Mouse (Mus musculus) lung, embryonic 14.5 days (tissue): Measurements from ENCODE around the gene Cdc25b. TPM values are rescaled to one million over a fixed set of nuclear protein-coding genes. Genes with fewer than 3 reads are reported as not detected.

ENCODE experiments used
- ATAC-seq: fragments of 200-750 bp; cut with Nextera tagmentation; 2 replicates; pipeline ENCODE4 v1.8.0; 2017; ENCODE audit warnings: mild to moderate bottlenecking, moderate TSS enrichment, moderate library complexity; ENCODE audit not compliant: insufficient read depth
- DNase-seq: peaks from one replicate; pipeline ENCODE4 v3.0.0-alpha.2; 2015
- H3K27ac ChIP-seq: fragments of 300-500 bp; sonication (generic); 2 replicates; pipeline ENCODE4 v1.5.1; 2014; ENCODE audit warnings: low read depth, mild to moderate bottlenecking, moderate library complexity
- H3K27me3 ChIP-seq: fragments of 300-500 bp; sonication (generic); 2 replicates; pipeline ENCODE4 v1.6.1; 2014; ENCODE audit warnings: low read length, control low read depth; ENCODE audit not compliant: insufficient read depth
- H3K36me3 ChIP-seq: fragments of 300-500 bp; sonication (generic); 2 replicates; pipeline ENCODE4 v1.6.1; 2014; ENCODE audit warnings: control low read depth; ENCODE audit not compliant: insufficient read depth
- H3K4me1 ChIP-seq: fragments of 300-500 bp; sonication (generic); 2 replicates; pipeline ENCODE4 v1.6.1; 2014; ENCODE audit warnings: antibody characterized with exemption, control low read depth; ENCODE audit not compliant: insufficient read depth
- H3K4me2 ChIP-seq: fragments of 300-500 bp; sonication (generic); 2 replicates; pipeline ENCODE4 v1.6.1; 2014; ENCODE audit warnings: mild to moderate bottlenecking
- H3K4me3 ChIP-seq: fragments of 300-500 bp; sonication (generic); 2 replicates; pipeline ENCODE4 v1.5.1; 2014; ENCODE audit warnings: low read depth, low read length
- H3K9ac ChIP-seq: fragments of 300-500 bp; sonication (generic); 2 replicates; pipeline ENCODE4 v1.6.1; 2014
- H3K9me3 ChIP-seq: fragments of 300-500 bp; sonication (generic); 2 replicates; pipeline ENCODE4 v1.6.1; 2016; ENCODE audit warnings: low read depth, low read length, control low read depth
- CTCF ChIP-seq: IDR thresholded peaks from 2 replicates; pipeline ENCODE4 v1.5.1; 2016; ENCODE audit warnings: antibody characterized with exemption, low read depth
- WGBS: fragments of 180-500 bp; shearing (Covaris S2); extraction: QIAGEN DNeasy Blood & Tissue Kit; methylation state at CpG from one replicate; pipeline ENCODE4 v1.1.7; 2014; 5-methylcytosine and 5-hydroxymethylcytosine counted together
- polyA plus RNA-seq: library from polyadenylated mRNA; unstranded; fragments of >200 nt; fragmentation: Nextera tagmentation; extraction: Ambion mirVana; gene quantifications from 2 replicates; pipeline ENCODE4 v1.2.1, GENCODE M21; 2014

The Cdc25b gene
- polyA plus RNA-seq, result 54.6 and 59.6 TPM in 2 replicates

DNA sequence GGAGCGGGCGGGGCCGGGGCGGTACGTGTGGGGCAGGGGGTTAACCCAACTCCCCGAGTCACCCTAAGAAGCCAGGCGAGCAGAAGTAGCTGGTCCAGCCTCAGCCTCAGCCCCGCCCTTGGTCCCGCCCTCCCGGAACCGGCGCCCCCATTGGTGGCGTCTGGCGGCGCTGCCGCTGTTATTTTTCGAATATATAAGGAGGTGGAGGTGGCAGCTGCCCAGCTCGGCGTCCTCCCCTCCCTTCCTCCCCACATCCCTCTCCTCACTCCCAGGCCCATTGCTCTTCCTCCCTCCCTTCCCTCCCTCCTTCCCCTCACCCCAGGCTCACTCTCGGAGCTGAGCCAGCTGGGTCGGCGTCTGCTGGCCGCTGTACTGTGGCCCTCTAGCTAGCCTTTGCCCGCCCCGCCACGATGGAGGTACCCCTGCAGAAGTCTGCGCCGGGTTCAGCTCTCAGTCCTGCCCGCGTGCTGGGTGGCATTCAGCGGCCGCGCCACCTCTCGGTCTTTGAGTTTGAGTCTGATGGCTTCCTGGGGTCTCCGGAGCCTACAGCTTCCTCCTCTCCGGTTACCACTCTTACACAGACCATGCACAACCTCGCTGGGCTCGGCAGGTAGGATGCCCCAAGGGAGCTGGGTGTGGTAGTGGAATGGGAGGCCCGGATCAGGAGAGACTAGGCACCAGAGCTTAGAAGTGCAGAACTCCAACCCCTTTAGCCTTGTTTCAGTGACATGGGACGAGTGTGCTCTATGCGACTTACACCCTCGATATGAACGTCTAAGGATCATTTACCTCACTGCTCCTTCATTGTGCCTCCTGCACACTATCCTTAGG lies at the start of gene Cdc25b, which contains the start of gene Spef1:
Gene Cdc25b (plus strand): TSS at position 179 of the 831 bp plus-strand sequence.
Gene Spef1 (minus strand): TSS at position 512 of the 831 bp plus-strand sequence.
- Histone ChIP-seq H3K36me3 (peaks cover 18% of the 10 kb centered on the region), H3K4me1 (peaks cover 8% of the 10 kb centered on the region; the same call in 1 of the 2 replicates), H3K4me2 (peak within 1 kb of the TSS; percentile 88), H3K9me3 (no peaks in the 10 kb centered on the region), H3K9ac (peak within 1 kb of the TSS; percentile 80), H3K27me3 (no peaks in the 10 kb centered on the region), H3K4me3 (peak within 1 kb of the TSS; percentile 71), H3K27ac (peak within 1 kb of the TSS; percentile 76)
- no peak for TF ChIP-seq CTCF
- under 1% methylated on average over 43 of the region's 43 CpGs for WGBS
- ATAC-seq (peak; percentile 92), DNase-seq (peak; percentile 93)

DNA sequence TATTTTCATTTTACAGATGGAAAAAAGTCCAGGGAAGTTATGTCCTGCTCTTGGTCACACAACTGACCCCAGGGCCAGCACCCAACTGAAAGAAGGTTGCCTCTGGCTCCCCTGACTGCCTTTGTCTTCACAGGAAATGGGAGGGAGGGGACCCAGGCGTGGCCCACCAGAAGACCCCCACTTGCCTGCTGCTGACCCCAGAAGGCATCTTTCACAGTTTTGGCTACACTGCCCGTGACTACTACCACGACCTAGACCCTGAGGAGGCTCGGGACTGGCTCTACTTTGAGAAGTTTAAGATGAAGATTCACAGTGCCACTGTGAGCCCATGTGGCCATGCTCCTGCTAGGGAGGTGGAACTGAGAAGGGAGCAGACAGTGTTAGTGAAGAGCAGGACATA lies 48.5 kb upstream of the Cdc25b start:
- Histone ChIP-seq H3K4me1 (no peaks in the 10 kb centered on the region), H3K36me3 (peaks cover 61% of the 10 kb centered on the region), H3K4me3 (no peak overlapping the region), H3K9ac (no peak overlapping the region), H3K27me3 (no peaks in the 10 kb centered on the region), H3K9me3 (no peaks in the 10 kb centered on the region), H3K27ac (no peak overlapping the region), H3K4me2 (no peak overlapping the region)
- WGBS, result 82% methylated on average over 4 of the region's 4 CpGs
- ATAC-seq (no peak), DNase-seq (no peak)
- TF ChIP-seq CTCF, result no peak

DNA sequence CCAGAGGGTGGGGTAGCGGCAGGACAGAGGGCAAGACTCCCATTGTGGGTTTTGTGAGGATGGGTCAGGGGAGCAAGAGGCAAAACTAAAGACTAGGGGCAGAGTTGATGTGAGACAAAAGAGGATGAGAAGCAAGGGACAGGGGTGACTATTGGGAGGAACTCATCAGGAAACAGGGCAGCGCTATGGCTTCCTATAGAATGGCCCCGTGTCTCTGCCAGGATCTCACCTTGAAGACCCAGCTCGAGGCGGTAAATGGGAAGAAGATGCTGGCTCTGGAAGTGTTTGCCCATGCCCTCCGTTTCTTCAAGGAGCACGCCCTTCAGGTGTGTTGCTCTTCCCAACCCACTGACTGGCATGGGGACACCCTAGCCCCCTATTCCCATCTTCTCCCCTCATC lies 48.0 kb upstream of the Cdc25b start:
- no peak overlapping the region for H3K27ac ChIP-seq
- no peak for ATAC-seq
- H3K9ac ChIP-seq, result no peak overlapping the region
- no peak overlapping the region for H3K4me3 ChIP-seq
- no peak for TF ChIP-seq CTCF
- no peaks in the 10 kb centered on the region for H3K4me1 ChIP-seq
- no peaks in the 10 kb centered on the region for H3K27me3 ChIP-seq
- H3K4me2 ChIP-seq, result no peak overlapping the region
- H3K36me3 ChIP-seq, result peaks cover 66% of the 10 kb centered on the region
- H3K9me3 ChIP-seq, result no peaks in the 10 kb centered on the region
- DNase-seq, result no peak
- WGBS, result 92% methylated on average over 7 of the region's 7 CpGs

DNA sequence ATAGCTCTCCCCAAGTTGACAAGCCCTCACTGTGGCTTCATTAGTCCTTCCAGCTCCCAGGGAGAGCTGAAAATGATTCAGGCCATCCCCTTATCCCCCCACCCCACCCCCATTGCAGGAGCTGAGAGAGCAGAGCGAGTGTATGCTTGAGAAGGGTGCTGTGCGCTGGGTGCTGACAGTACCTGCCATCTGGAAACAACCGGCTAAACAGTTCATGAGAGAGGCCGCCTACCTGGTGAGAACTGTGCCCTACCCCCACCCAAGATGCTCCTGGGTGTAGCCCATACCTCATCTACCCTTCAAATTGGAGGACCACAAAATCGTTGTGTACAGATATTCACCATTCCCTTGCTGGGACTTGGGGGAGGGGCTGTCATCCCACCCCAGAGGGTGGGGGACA lies 47.5 kb upstream of the Cdc25b start:
- H3K9ac ChIP-seq, result no peak overlapping the region
- no peak for DNase-seq
- no peak for ATAC-seq
- H3K27me3 ChIP-seq, result no peaks in the 10 kb centered on the region
- no peak overlapping the region for H3K4me3 ChIP-seq
- 80% methylated on average over 5 of the region's 5 CpGs for WGBS
- peaks cover 66% of the 10 kb centered on the region for H3K36me3 ChIP-seq
- no peak for TF ChIP-seq CTCF
- no peaks in the 10 kb centered on the region for H3K9me3 ChIP-seq
- H3K4me2 ChIP-seq, result no peak overlapping the region
- no peak overlapping the region for H3K27ac ChIP-seq
- no peaks in the 10 kb centered on the region for H3K4me1 ChIP-seq

DNA sequence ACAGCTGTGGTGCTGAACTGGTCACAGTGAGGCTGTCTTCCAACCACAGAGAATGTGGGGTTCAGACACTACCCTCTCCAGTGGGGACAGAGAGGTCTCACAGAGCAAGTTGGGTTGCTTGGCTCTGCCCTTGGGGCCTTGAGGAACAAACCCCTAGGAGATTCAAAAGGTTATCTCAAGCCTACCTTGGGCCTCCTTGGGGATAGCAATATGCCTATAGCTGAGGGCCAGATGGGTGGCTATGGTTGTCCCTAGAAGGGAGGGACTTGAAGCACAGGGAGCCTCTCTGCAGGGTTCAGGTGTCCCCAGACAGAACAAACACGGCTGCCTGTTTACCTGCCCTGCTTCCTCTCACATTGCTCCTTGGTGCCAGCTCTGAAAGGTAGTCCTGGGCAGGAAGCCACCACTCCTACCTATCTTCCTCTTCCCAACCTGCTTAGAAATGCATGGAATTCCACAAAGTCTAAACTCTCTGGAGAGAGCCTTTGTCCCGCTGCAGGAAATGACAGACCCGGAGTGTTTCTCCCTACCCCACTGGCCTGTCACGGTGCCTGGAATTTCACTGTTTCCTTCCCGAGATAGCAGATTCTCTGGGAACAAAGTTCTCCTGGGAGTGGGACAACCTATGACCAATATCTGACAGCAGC lies 46.7 kb upstream of the Cdc25b start:
- no peak for TF ChIP-seq CTCF
- peak overlapping the region; percentile 61; the same call in 1 of the 2 replicates for H3K27ac ChIP-seq
- peak; percentile 45 for DNase-seq
- H3K4me1 ChIP-seq, result no peaks in the 10 kb centered on the region
- H3K4me2 ChIP-seq, result no peak overlapping the region
- WGBS, result 26% methylated on average over 5 of the region's 5 CpGs
- no peaks in the 10 kb centered on the region for H3K9me3 ChIP-seq
- H3K4me3 ChIP-seq, result no peak overlapping the region
- no peaks in the 10 kb centered on the region for H3K27me3 ChIP-seq
- H3K36me3 ChIP-seq, result peaks cover 73% of the 10 kb centered on the region
- H3K9ac ChIP-seq, result no peak overlapping the region
- ATAC-seq, result no peak

DNA sequence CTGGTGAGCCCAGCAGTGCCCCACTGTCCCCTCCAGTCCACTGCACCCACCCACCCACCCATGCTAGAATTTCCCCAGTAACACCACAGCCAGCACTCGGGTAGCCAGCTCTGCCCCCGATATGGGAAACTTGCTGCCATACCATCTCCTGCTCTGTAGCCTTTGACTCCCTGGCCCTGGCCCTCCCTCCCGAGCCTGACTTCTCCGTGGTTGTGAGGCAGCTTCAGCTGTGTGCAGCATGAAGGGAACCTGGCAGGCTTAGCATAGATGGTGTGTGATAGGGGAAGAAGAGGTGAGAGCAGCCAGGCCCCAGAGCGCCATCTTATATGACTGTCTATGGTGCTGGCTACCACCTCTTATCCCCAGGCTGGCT lies 46.2 kb upstream of the Cdc25b start:
- Histone ChIP-seq H3K4me2 (no peak overlapping the region), H3K9ac (no peak overlapping the region)

DNA sequence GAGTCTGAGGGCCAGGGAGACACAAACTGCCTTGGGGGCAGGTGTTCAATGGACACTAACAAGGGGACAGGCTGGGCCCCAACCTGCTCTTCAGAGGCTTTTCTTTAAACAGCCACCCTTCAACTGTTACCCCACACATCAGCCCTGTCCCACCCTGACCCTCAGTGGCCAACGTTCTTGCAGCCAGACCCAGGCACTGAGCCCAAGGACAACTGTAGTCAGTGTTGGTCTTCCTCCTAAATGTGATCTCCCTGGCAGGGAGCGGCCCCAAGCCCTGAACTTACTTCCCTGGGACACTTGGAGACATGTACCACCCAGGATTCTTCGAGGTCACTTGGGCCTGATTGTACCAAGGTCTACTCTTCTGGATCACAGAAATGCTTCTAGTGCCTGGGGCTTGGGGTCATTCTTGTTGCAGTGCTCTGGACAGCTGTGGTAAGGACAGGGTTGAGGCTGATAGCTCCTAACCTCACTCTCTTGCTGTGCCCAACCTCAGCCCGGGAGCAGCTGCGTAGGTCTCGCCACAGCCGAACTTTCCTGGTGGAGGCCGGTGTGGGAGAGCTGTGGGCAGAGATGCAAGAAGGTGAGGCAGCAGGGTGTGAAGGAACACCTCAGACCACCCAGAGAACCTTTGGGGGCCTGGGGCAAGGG lies 45.3 kb upstream of the Cdc25b start:
- H3K9me3 ChIP-seq, result no peaks in the 10 kb centered on the region

More for the DNA sequence above, 46.2 kb upstream of the Cdc25b start:
- DNase-seq (no peak), ATAC-seq (no peak)
- TF ChIP-seq CTCF, result no peak
- 52% methylated on average over 5 of the region's 5 CpGs for WGBS
- Histone ChIP-seq H3K9me3 (no peaks in the 10 kb centered on the region), H3K4me3 (no peak overlapping the region), H3K27ac (peak overlapping the region; percentile 61; the same call in 1 of the 2 replicates), H3K36me3 (peaks cover 73% of the 10 kb centered on the region), H3K27me3 (no peaks in the 10 kb centered on the region), H3K4me1 (no peaks in the 10 kb centered on the region)

More for the DNA sequence above, 45.3 kb upstream of the Cdc25b start:
- Histone ChIP-seq H3K27ac (no peak overlapping the region), H3K4me2 (no peak overlapping the region), H3K36me3 (peaks cover 80% of the 10 kb centered on the region), H3K27me3 (no peaks in the 10 kb centered on the region), H3K4me3 (no peak overlapping the region), H3K9ac (no peak overlapping the region), H3K4me1 (no peaks in the 10 kb centered on the region)
- TF ChIP-seq CTCF, result no peak
- DNase-seq (no peak), ATAC-seq (no peak)
- WGBS, result 86% methylated on average over 8 of the region's 8 CpGs
